Mouse (Mus musculus) embryonic facial prominence, embryonic 13.5 days (tissue): ENCODE data around the gene Tbl2. TPM values are rescaled to one million over a fixed set of nuclear protein-coding genes. Genes with fewer than 3 reads are reported as not detected.

Source experiments
- ATAC-seq: fragments of 200-750 bp; cut with Nextera tagmentation; 2 replicates; pipeline ENCODE4 v1.8.0; 2017; ENCODE audit warnings: low read depth; ENCODE audit not compliant: insufficient number of reproducible peaks, insufficient read depth, low FRiP score, low TSS enrichment
- H3K27ac ChIP-seq: fragments of 300-500 bp; sonication (generic); 2 replicates; pipeline ENCODE4 v1.5.1; 2015; ENCODE audit warnings: moderate library complexity, mild to moderate bottlenecking, inconsistent platforms
- H3K27me3 ChIP-seq: fragments of 300-500 bp; sonication (generic); 2 replicates; pipeline ENCODE4 v1.6.1; 2015; ENCODE audit warnings: mild to moderate bottlenecking, inconsistent platforms
- H3K36me3 ChIP-seq: fragments of 300-500 bp; sonication (generic); 2 replicates; pipeline ENCODE4 v1.6.1; 2015; ENCODE audit warnings: mild to moderate bottlenecking, inconsistent platforms
- H3K4me1 ChIP-seq: fragments of 300-500 bp; sonication (generic); 2 replicates; pipeline ENCODE4 v1.6.1; 2015; ENCODE audit warnings: inconsistent platforms
- H3K4me2 ChIP-seq: fragments of 300-500 bp; sonication (generic); 2 replicates; pipeline ENCODE4 v1.6.1; 2015; ENCODE audit warnings: moderate library complexity, mild to moderate bottlenecking, inconsistent platforms
- H3K4me3 ChIP-seq: fragments of 300-500 bp; sonication (generic); 2 replicates; pipeline ENCODE4 v1.5.1; 2015; ENCODE audit warnings: mild to moderate bottlenecking, inconsistent platforms
- H3K9ac ChIP-seq: fragments of 300-500 bp; sonication (generic); 2 replicates; pipeline ENCODE4 v1.6.1; 2015; ENCODE audit warnings: mild to moderate bottlenecking, inconsistent platforms
- H3K9me3 ChIP-seq: fragments of 300-500 bp; sonication (generic); 2 replicates; pipeline ENCODE4 v1.6.1; 2016; ENCODE audit warnings: inconsistent platforms
- WGBS: fragments of 180-500 bp; shearing (Covaris S2); methylation state at CpG from one replicate; pipeline ENCODE4 v1.1.7; 2015; ENCODE audit warnings: mixed read lengths; 5-methylcytosine and 5-hydroxymethylcytosine counted together
- polyA plus RNA-seq: library from polyadenylated mRNA; unstranded; fragments of >200 nt; fragmentation: Nextera tagmentation; extraction: Ambion mirVana; gene quantifications from 2 replicates; pipeline ENCODE4 v1.2.1, GENCODE M21; 2015

Tbl2 gene
- polyA plus RNA-seq, 1 experiment from 2014 or later: 25.6 TPM

DNA sequence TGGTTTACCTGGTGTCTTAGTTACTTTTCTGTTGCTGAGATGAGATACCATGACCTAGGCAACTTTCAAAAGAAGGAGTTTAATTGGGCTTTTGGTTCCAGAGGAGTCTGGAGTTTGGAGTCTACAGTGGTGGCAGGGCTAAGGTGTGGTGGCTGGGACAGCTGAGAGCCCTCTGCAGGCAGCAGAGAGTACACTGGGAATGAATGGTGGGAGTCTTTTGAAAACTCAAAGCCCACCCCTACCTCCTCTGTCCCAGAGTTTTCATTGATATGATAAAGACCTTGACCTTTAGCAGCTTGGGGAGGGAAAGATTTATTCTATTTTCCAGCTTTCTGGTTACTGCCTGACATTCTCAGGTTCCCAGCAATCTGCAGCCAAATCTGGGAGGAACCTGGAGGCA lies 25.6 kb downstream of the Tbl2 start:
- Histone ChIP-seq H3K9ac (no peak overlapping the region), H3K9me3 (no peaks in the 10 kb centered on the region), H3K4me2 (no peak overlapping the region), H3K4me1 (no peaks in the 10 kb centered on the region), H3K27ac (no peak overlapping the region), H3K4me3 (no peak overlapping the region), H3K36me3 (peaks cover 83% of the 10 kb centered on the region), H3K27me3 (no peaks in the 10 kb centered on the region)
- ATAC-seq: no peak

DNA sequence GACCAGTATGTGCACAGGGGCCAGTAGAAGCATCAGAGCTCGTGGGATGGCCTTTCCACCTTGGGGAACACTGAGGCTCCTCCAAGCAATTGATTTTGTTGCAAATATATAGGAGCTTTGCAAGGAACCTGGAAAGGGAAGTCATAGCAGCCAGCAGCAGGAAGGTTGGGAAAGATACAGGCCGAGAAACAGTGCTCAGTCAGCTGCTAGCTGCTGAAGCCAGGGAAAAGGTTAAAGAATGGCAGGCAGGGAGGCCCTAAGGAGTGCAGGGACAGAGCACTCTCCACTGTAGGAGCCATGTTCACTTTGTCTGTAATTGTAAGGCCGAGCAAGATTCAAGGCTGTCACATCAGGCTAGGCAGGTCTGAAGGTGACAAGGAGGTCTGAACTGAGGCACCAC lies 29.1 kb downstream of the Tbl2 start:
- no peak overlapping the region for H3K4me2 ChIP-seq
- no peak overlapping the region for H3K27ac ChIP-seq
- H3K4me3 ChIP-seq: no peak overlapping the region
- no peaks in the 10 kb centered on the region for H3K4me1 ChIP-seq
- no peaks in the 10 kb centered on the region for H3K9me3 ChIP-seq
- H3K9ac ChIP-seq: no peak overlapping the region
- peaks cover 81% of the 10 kb centered on the region for H3K36me3 ChIP-seq
- H3K27me3 ChIP-seq: no peaks in the 10 kb centered on the region
- no peak for ATAC-seq
- WGBS: 78% methylated on average over 3 of the region's 3 CpGs

DNA sequence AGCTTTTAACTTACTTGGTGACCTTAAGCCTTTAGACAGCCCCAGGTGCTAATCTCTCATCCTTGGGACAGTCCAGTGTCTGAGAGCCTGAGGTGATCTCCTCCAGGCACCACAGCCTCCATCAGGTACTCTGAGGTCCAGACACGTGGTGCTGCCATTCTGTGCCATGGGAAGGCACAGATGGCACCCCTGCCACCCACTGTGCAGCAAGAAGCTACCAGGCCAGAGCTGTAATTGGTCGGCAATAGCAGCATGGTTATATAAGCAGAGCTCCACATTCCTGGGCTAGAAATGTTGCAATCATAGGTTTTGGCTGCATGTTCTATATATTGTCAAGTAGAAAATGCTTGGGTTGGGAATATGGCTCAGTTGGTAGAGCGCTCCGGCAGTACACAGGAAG lies 29.5 kb downstream of the Tbl2 start:
- no peak for ATAC-seq
- H3K4me2 ChIP-seq: no peak overlapping the region
- no peaks in the 10 kb centered on the region for H3K9me3 ChIP-seq
- H3K36me3 ChIP-seq: peaks cover 76% of the 10 kb centered on the region
- H3K4me1 ChIP-seq: no peaks in the 10 kb centered on the region
- no peaks in the 10 kb centered on the region for H3K27me3 ChIP-seq
- no peak overlapping the region for H3K27ac ChIP-seq
- H3K9ac ChIP-seq: no peak overlapping the region
- no peak overlapping the region for H3K4me3 ChIP-seq
- WGBS: 89% methylated on average over 4 of the region's 4 CpGs

DNA sequence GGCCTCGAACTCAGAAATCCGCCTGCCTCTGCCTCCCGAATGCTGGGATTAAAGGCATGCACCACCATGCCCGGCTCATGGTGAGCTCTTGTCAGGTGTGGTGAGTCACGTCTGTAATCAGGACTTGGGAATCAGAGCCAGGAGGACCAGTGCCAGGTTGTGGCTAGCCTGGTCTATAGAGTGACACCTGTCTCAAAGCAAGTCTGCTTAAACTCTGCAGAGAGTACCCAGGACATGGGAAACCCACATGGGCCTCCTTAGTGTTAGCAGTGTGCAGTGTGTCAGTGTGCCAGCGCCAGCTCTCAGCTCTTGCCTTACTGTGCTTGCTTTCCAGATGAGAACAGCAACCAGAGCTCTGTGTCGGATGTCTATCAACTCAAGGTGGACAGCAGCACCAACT lies 30.2 kb downstream of the Tbl2 start:
- Histone ChIP-seq H3K4me1 (no peaks in the 10 kb centered on the region), H3K27me3 (no peaks in the 10 kb centered on the region), H3K9me3 (0 out of 2 replicates have a peak, but pooled peaks cover 1% of the 10 kb centered on the region), H3K4me2 (no peak overlapping the region), H3K27ac (no peak overlapping the region), H3K4me3 (no peak overlapping the region), H3K9ac (0 out of 2 replicates have a peak overlapping the region, but pooled peaks have one; percentile 16), H3K36me3 (peaks cover 74% of the 10 kb centered on the region)
- WGBS: 96% methylated on average over 7 of the region's 7 CpGs
- ATAC-seq: no peak

DNA sequence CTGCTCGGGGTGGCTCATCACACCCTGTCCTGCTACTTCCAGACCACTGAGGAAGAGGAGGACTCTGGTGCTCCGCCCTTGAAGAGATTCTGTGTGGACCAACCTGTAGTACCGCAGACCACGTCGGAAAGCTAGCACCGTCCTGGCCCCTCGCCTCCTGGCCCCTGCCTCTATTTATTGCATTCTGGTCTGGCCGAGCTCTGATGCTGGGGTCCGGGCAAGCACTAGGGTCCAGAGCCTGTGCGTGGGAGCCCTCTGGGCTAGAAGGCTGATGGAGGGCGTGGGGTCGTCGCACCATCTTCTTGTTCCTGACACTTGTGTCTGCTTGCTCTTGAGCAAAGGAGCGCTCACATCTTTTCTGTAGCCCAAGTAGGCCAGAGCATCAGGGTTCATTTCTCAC lies 31.3 kb downstream of the Tbl2 start:
- H3K4me1 ChIP-seq: no peaks in the 10 kb centered on the region
- no peak for ATAC-seq
- WGBS: 95% methylated on average over 14 of the region's 14 CpGs
- H3K27ac ChIP-seq: no peak overlapping the region
- peak overlapping the region; percentile 16; the same call in 1 of the 2 replicates for H3K9ac ChIP-seq
- no peak overlapping the region for H3K4me3 ChIP-seq
- peaks cover 65% of the 10 kb centered on the region for H3K36me3 ChIP-seq
- no peaks in the 10 kb centered on the region for H3K27me3 ChIP-seq
- H3K4me2 ChIP-seq: no peak overlapping the region
- 0 out of 2 replicates have a peak, but pooled peaks cover 5% of the 10 kb centered on the region for H3K9me3 ChIP-seq

DNA sequence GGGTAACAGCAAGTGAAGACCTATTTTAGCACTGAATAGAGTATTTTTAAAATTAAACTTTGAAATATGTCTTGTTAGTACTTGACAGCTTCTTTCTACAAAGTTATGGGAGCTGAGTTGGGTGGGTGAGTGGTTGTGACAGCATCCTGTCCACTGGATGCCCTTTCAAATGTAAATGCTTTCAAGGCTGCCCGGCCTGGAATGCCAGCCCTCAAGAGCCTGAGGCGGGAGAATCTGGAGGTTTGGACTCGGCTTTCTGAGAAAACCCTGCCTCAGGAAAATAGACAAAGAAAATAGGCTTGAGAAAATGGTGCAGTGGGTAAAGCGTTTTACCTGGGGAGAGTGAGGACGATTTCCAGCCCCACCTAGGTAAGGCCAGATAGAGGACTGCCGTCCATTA lies 32.3 kb downstream of the Tbl2 start:
- H3K9me3 ChIP-seq: 0 out of 2 replicates have a peak, but pooled peaks cover 5% of the 10 kb centered on the region
- H3K27me3 ChIP-seq: no peaks in the 10 kb centered on the region
- ATAC-seq: no peak
- peaks cover 61% of the 10 kb centered on the region for H3K36me3 ChIP-seq
- no peak overlapping the region for H3K4me3 ChIP-seq
- WGBS: 79% methylated on average over 6 of the region's 6 CpGs
- no peak overlapping the region for H3K4me2 ChIP-seq
- H3K9ac ChIP-seq: no peak overlapping the region
- H3K4me1 ChIP-seq: no peaks in the 10 kb centered on the region
- no peak overlapping the region for H3K27ac ChIP-seq

DNA sequence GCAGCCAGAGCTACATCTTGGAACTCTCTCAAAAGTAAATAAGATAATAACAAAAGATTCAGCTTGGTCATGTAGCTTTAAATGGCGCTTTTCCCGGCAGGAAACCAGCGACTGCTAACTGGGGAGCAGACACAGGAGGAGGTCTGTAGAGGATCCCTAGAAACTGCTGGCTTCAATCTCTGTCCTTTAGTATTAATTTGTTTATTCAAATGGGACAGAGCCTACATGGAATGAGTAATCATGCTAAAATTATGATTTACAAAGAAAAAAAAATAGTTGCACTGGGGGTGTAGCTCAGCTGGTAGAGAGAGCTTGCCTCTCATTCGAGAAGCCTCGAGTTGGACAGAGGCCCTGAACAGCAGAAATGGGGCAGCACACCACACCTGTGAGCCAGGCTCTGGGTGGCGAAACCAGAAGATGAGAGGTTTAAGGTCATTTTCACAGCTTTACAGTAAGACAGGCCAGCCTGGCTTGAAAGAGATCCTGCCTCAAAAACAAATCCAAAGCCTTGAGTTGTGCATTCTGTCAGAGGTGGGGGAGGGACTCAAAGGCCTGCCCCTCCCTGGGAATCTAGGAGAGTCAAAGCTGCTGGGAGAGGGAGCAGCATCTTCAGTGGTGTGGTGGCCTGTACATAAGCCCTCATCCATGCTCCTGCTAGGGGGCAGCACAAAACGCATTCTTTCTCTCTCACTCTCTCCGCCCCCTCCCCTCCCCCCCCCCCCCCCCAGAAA lies 33.8 kb downstream of the Tbl2 start:
- ATAC-seq: no peak
- H3K27ac ChIP-seq: no peak overlapping the region; the same call in 1 of the 2 replicates
- peaks cover 48% of the 10 kb centered on the region for H3K36me3 ChIP-seq
- H3K9me3 ChIP-seq: 0 out of 2 replicates have a peak, but pooled peaks cover 5% of the 10 kb centered on the region
- H3K9ac ChIP-seq: no peak overlapping the region
- WGBS: 60% methylated on average over 8 of the region's 8 CpGs
- H3K4me3 ChIP-seq: no peak overlapping the region
- no peak overlapping the region for H3K4me2 ChIP-seq
- no peaks in the 10 kb centered on the region for H3K27me3 ChIP-seq
- H3K4me1 ChIP-seq: no peaks in the 10 kb centered on the region

DNA sequence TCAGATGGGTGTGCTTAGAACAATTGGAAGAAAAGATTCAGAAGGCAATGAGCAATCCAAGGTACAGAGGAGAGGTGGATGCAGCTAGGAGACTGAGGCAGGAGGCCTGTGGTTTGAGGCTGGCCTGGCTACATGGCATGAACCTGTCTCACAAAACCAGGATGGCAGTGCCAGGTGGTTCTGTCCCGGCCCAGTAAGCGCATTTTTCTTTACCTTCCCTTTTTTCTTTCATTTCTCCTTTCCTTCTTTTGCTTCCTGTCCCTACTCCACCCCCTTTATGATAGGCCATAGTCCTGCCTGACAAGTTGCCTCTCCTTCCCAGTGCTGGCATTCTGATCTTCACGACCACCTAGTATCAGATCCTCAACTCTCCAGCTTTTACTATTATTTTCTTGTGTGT lies 35.6 kb downstream of the Tbl2 start:
- WGBS: 92% methylated on average over 3 of the region's 3 CpGs
- no peak overlapping the region for H3K9ac ChIP-seq
- H3K27me3 ChIP-seq: no peaks in the 10 kb centered on the region
- no peak for ATAC-seq
- H3K36me3 ChIP-seq: peaks cover 40% of the 10 kb centered on the region
- H3K4me3 ChIP-seq: no peak overlapping the region
- 0 out of 2 replicates have a peak, but pooled peaks cover 5% of the 10 kb centered on the region for H3K9me3 ChIP-seq
- no peak overlapping the region for H3K4me2 ChIP-seq
- H3K27ac ChIP-seq: no peak overlapping the region
- H3K4me1 ChIP-seq: peaks cover 15% of the 10 kb centered on the region

DNA sequence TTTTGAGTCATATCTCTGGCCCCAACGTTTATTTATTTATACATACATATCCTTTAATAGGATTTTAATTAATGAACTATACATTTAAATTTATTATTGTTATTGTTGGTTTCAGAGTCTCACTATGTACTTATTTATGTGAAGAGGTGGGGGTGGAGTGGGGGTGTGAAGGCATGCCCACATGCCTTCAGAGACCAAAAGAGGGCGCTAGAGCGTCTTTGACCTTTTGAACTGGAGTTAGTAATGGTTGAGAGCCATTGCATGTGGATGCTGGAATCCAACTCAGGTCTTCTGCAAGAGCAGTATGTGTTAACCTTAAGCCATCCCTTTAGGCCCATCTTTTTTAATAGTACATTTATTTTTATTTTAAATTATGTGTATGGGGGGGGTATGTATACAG lies 36.1 kb downstream of the Tbl2 start:
- Histone ChIP-seq H3K4me1 (peaks cover 19% of the 10 kb centered on the region), H3K9ac (no peak overlapping the region), H3K27me3 (no peaks in the 10 kb centered on the region), H3K27ac (peak overlapping the region; percentile 97; the same call in 1 of the 2 replicates), H3K9me3 (0 out of 2 replicates have a peak, but pooled peaks cover 5% of the 10 kb centered on the region), H3K4me2 (0 out of 2 replicates have a peak overlapping the region, but pooled peaks have one; percentile 62), H3K36me3 (peaks cover 36% of the 10 kb centered on the region), H3K4me3 (no peak overlapping the region)
- ATAC-seq: no peak
- WGBS: 41% methylated on average over 3 of the region's 3 CpGs

DNA sequence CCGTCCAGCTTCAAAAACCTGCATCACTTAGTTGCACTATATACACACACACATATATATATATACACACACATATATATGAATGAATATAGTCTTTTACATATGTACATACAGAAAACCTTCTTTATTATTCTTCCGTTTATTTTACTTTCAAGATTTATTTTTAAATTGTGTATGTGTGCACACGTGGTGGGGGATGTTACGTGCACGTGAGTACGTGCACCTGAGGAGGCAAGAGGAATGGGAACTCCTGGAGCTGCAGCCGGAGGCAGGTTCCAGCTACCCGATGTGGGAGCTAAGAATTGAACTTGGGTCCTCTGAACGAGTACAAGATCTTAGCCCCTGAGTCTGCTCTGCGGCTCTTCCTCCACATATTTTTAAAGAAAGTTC lies 36.8 kb downstream of the Tbl2 start:
- Histone ChIP-seq H3K4me1 (peaks cover 19% of the 10 kb centered on the region), H3K9me3 (0 out of 2 replicates have a peak, but pooled peaks cover 5% of the 10 kb centered on the region), H3K4me2 (peak overlapping the region; percentile 62), H3K36me3 (peaks cover 32% of the 10 kb centered on the region), H3K27ac (peak overlapping the region; percentile 97), H3K9ac (peak overlapping the region; percentile 99), H3K4me3 (peak overlapping the region; percentile 100), H3K27me3 (no peaks in the 10 kb centered on the region)
- WGBS: 21% methylated on average over 10 of the region's 10 CpGs
- no peak for ATAC-seq

DNA sequence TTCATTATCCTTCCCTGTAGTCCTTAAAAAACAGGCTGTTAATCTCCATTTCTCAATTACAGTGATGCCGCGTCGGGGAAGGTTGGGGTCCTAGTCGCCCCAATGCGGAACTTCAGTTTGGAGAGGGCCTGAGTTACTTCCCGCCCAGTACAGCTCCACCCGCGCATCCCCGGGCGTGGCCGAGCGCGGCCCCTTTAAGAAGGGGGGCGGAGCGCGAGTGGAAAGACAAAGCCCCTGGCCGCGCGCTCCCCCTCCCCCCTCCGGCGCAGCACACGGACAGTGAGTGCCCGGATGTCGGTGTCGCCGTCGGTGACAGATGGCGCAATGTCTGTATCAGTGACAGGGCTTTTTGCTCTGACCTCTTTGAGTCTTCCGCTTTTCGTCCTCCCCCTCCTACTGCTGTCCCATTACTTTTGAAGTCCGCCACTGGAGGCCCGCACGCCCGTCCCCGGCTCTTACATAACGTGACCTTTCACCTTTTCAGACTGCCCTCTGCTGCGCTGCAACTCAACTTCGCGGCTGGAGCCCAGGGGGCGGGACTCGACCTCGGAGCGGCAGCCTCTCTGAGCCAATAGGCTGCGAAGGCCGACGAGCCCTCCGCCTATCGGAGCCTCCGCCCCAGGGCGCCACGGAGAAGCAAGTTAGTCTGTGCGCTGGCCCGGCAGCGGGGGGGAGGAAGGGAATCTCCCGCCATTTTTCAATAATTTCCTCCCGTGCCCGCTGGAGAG lies 37.3 kb downstream of the Tbl2 start, which contains the start of gene Baz1b:
Baz1b (plus strand) TSS at position 644 of the 728 bp plus-strand sequence.
- Histone ChIP-seq H3K27me3 (no peaks in the 10 kb centered on the region), H3K4me2 (peak within 1 kb of the TSS; percentile 62), H3K27ac (peak within 1 kb of the TSS; percentile 97), H3K4me3 (peak within 1 kb of the TSS; percentile 100), H3K9me3 (0 out of 2 replicates have a peak, but pooled peaks cover 5% of the 10 kb centered on the region), H3K4me1 (peaks cover 22% of the 10 kb centered on the region), H3K36me3 (peaks cover 31% of the 10 kb centered on the region), H3K9ac (peak within 1 kb of the TSS; percentile 99)
- WGBS: under 1% methylated on average over 57 of the region's 57 CpGs
- peak; percentile 98 for ATAC-seq
